Mouse (Mus musculus) liver, adult 2 months (tissue): ENCODE data around the gene Acvr1.

ENCODE experiments used
- CTCF ChIP-seq: fragments of 200-500 bp; IDR thresholded peaks from 2 replicates; pipeline ENCODE4 v1.5.1; 2011; ENCODE audit warnings: low read depth, low read length, control low read depth
- POLR2A ChIP-seq: fragments of 200-500 bp; IDR thresholded peaks from 2 replicates; pipeline ENCODE4 v1.6.1; 2011; ENCODE audit warnings: low read length, control low read depth; ENCODE audit not compliant: insufficient read depth; ENCODE audit errors: extremely low read depth

- no peak for TF ChIP-seq POLR2A
- TF ChIP-seq CTCF: no peak
Observed at GRCm38 (mm10) chr2:58549960-58550359, 17.0 kb downstream of the Acvr1 start.
